Mouse (Mus musculus) embryo, embryonic 11.5 days (tissue): ENCODE data around the gene Cltb.

Experiments used
- DNase-seq: peaks from one replicate; pipeline ENCODE4 v3.0.0-alpha.2; 2012; ENCODE audit warnings: low read depth, low spot score

Cltb gene

DNA sequence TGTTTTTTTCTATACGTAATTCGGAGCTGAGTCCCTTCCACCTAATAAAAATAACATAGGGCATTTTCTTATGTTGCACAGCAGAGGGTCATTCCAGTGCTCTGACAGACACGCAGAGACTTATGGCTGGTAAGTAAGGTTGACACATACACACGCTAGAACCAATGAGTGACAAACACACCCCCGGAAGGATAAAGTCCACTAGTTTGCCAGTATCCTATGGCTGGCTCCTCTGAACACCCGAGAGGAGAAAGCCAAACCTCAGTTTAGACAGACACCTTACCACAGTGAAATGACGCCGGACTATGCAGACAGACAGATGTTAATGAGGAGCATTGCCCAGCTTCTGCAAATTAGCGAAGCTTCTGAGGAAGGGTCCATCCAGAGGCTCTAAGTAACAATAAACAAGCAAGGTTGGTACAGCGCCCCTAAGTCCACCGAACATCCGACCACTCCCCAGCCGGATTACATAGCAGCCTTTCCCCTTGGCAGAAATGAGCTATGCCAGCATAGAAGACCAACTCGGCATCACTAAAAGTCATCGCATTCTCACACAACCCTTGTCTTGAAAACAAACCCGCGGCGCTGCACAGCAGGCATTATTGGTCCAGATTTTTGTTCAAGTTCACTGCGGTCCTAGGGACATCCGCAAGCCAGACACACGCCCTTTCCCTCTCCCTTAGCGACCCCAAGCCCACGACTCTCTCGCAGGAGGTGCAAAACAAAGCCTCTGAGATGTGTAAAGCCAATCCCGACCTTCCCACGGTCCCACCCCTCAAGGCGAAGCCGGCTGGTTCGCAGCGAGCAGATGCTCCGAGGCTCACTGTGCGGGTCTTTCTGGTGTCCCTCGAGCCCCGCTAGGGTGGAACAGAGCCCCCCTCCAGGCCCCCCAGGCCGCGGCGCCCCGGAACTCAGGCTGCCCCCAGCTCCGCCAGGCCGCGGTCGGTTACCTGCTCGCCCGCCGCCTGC, 46.6 kb downstream of the Cltb start:
- DNase-seq: no peak

- no peak for DNase-seq
Observed at GRCm38 (mm10) chr13:54562562-54562961, 48.6 kb downstream of the Cltb start.

DNA sequence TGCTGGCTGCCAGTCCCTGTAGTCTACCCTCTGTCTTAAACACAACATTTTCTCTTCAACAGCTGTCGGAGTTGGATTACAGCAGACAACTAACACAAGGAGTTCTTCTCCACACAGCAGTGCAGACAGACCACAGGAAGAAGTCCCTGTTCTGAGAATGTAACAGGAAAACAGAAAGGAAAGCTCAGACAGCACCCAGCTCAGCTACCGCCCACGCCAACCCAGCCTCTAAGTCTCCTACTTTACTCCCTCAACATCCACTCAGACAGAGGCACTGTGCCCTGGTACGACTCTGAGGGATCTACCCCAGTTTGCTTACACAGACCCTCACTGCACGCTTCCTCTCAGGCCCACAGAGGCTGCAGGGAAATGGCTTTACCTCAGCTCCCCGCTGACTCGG, 50.5 kb downstream of the Cltb start:
- no peak for DNase-seq

DNA sequence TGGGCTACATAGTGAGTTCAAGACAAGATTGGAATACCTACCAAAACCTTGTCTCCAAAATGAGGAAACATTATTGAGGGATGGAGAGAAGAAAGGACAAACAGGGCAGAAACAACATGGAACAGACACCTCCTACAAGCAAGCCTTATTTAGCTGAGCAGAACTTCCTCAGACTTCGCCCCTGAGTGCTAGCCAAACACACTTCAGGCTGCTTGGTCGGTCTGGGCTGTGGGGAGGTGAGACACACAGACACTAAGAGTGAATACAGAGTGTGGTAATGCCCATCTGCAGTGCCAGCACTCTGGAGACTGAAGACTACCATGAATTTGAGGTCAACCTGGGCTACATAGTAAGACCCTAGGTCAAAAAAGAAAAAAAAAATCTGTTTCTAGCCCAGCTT, 51.5 kb downstream of the Cltb start:
- DNase-seq: no peak

GRCm38 (mm10) chr13:54557652-54558051, 53.5 kb downstream of the Cltb start:
- no peak for DNase-seq

DNA sequence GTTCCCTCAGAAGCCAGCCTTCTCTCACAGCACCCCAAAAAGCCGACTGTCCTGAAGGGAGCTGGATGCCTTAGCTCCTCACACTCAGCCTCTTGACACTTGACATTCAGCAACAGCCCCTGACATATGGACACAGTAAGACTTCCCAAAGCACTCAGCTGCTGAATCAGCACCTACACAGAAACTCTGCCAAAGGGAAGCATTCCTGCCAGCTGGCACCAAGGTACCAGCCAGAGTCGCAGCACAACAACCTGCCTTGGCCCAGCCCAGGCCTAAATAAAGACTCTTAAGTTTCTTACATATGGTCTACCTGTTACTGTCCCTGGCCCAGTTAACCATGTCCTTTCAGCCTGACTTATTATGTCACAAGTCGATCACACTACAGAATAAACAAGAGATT, 54.3 kb downstream of the Cltb start:
- no peak for DNase-seq

- DNase-seq: no peak
Observed at GRCm38 (mm10) chr13:54556176-54556575, 55.0 kb downstream of the Cltb start.

DNA sequence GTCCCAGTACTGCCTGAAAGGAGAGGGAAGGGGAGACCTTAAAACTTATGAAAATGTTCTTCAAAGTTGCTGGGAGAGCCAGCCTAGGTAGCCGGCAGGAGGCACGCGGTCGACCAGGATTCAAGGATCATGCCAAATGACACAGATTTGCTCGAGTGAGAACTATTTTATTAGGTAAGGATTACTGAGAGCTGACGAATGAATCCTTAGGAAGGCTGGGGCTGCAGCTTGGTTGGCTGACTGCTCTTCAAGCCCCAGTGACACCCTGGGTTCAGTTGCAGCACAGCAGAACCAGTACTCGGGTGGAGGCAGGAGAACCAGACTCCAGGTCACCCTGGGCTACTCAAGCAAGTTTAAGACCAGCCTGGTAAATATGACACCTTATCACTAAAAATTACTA, 63.1 kb downstream of the Cltb start:
- no peak for DNase-seq
